Mouse (Mus musculus): ENCODE results near the gene Polm.

DNA sequence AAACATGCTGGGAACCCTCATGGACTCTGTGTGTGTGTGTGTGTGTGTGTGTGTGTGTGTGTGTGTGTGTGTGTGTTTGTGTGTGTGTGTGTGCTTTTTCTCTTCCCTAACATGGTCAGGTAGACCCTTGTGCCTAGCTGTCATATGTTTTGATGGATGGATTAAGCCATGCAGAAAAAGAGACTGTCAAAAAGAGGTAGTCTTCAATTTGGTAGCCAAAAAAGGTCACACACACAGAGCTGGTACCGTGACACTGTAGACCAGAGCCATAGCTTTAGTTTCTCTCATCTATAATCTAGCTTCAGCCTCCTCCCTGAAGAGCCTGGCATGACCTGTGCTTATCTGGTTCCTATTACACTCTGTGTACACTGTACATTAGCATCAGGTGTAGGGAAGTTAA lies 47.4 kb downstream of the Polm start:
- TF ChIP-seq CTCF (IDR thresholded peaks at IDR 0.05; ENCODE audit: borderline replicate concordance, extremely low read depth, insufficient read depth, insufficient read length): no peak
- TF ChIP-seq POLR2A (IDR thresholded peaks at IDR 0.05; ENCODE audit: borderline replicate concordance, extremely low read depth, insufficient read depth, insufficient read length, poor library complexity, severe bottlenecking): no peak

Data from brain, embryonic 14.5 days (tissue).